Mouse (Mus musculus): Measurements from ENCODE around the gene Gm11099.

The Gm11099 gene

DNA sequence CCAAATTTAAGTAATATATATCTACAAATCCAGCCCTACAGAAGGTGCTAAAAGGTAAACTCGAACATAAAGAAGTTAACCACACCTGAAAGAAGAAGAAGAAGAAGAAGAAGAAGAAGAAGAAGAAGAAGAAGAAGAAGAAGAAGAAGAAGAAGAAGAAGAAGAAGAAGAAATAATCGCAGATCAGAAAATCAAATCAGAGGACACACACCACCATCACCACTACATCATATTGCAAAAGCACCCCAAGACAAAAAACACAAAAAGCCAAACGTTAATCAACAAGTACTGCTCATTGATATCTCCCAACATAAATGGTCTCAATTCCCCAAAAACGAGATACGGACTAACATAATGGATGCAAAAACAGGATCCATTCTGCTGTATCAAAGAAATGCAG, at the start of gene Gm11099:
Gene Gm11099 (plus strand): TSS at position 301 of the 400 bp plus-strand sequence.
- no peak for DNase-seq (ENCODE audit: low spot score)

DNA sequence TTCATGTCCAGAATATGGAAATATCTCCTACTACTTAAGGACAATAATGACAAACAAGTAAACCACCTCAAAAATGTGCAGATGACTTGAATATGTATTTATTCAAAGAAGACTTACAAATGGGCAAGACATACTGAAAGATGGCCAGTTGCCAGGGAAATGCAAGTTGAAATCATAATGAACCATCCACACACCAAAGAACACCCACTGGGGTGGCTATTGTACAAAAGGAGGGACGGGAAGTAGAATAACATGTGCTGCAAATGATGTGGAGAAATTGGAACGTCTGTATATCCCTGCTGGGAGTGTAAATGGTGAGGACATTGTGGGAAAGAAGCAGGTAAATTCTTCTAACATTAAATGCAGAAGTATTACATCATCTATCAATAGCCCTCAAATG, 46.3 kb upstream of the Gm11099 start:
- no peak for DNase-seq (ENCODE audit: low spot score)

DNA sequence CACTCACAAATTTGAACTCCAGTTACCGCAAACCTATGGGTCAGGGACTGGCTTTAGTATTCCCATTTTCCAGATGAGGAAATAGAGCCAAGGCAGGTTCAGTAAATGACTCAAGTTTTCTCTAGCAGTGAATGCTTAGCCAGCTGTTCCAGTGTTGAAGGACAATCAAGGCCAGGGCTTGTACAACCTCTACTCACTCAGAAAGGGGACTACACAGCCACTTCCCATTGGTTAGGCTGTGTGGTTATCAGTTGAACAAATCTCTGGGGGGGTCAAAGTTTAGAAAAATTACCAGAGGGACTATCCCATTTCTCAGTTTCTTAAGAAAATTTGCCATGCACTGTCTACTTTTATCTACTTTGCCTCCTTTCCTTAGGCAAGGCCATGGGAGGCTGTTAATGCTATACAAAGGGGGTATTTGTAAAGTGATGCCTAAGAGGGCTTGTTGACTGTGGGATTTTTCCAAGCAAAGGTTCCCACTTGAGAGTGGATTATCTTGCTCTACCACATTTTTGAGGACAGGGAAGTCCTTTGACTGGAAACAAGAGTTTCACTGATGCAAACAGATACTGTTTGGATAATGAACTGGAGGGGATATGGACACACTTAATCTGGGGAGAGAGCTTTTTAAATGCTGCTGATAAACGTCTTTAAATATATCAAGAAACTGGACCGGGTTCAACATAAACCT, 30.2 kb upstream of the Gm11099 start:
- DNase-seq (ENCODE audit: low spot score), result peak; percentile 87

DNA sequence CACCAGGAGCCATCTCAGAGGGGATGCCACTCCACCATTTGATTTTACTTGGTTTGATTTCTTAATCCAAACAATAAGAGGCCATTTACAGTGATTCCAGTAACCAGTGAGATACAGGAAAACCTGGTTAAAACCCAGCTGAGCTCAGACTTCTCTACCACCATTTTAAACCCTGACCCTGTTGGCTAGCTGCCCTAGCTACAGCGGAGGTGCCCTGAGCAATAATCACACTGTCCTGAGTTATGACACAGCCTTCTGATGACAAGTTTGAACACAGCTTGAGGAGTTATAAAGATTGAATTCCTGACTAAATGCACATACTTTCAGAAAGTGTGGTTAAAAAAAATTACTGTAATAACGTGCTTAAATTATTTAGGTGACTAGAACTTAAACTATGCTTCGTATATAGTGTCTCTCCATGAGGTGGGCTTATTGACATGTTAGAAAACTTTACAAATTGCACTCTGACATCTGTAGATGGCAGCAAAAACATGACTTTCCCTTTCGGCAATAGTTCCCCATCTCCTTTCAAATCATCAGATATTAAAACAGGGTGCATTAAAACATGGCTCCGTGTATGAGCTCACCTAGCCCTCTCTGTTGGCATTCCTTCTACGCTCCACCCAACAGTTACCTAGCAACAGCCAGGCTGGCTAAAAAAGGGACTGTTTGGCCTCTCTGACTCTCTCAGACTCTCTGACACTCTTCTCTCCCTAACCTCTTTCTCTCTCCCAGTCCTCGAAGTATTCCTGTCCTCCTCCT, 29.1 kb upstream of the Gm11099 start:
- DNase-seq (ENCODE audit: low spot score), result peak; percentile 73

DNA sequence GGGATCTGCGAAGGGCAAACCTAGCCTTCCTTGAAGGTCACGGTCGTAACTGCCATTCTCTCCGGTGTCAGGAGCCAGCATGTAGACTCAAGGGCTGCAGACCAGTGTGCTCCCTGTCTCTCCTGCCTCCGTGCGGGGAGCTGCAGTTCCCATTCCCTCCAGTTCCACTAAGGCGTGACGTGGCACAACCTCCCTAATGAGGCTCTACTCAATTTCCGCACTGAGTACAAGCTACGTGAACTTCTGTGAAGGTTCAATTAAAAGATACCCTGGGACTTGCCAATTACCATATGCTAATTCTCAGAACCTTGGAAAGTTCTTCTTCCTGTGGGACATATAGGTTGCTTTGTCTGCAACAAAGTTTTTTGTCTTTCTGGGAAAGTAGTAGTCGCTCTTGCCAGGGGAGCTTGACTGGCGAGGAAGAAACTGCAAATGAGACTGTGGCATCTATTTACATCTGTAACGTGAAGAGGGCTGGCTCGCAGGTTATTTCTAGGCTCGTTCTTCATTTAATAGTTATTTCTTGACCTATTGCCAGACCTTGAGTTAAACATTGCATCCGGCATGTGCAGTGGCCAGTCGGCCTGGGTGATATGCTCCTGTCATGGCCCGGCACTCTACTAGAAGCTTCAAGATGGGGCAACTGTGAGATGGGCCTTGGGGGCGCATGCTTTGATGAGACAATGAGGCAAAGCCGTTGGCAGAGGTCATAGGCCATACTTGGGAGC, 26.8 kb upstream of the Gm11099 start:
- no peak for DNase-seq (ENCODE audit: low spot score)

DNA sequence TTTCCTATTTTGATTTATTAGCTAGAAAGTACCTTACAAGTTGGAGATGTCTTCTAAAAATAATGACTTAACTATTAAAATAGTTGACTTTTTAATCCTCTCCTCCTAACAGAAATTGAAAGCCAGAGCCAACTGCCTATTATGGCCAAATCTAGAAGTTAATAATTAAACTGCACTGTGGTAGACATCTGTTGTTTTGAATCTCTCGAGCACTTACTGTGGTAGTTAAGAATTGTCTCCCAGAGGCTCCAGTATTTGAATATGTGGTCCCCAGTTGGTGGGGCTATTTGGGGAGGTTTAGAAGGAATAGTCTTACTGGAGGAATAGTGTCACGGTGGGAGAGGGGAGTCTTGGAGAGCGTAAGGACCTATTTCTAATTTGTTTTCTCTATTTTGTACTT, 18.2 kb upstream of the Gm11099 start:
- no peak for DNase-seq (ENCODE audit: low spot score)

DNA sequence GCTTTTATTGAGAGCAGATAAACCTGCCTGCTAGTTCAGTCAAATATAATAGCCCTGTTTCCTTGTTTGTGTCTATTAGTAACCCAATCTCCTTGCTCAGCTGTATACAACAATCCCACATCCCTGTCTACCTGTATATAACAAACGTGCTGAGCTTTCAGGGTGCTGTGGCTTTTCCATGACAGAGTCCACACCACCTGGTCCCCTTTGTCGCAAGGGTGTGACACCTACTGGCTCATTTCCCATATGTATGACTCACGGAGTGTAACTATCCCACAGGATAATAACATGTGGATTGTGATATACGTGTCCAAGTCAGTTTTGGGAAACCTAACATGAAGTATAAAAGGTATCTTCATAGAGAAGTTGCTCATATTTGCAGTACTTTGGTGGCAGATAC, 16.8 kb upstream of the Gm11099 start:
- no peak for DNase-seq (ENCODE audit: low spot score)

DNA sequence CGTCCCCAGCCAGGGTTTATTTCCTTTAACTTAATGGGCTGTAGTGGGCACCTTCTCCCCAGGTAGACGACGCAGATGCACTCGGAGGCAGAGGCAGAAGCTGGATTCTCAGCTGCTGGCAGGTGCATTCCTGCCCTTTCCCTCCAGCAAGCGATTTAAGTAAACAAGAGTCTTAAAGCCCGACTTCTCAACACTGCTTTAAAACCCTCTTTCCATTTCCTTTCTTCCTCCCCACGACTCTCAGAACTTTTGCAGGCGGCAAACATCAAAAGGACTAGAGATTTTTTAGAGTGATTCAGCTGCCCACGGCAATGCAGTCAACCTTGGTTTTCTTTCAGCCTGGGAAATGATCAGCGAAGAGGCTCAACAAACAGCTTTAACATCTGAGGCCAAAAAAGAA, 14.7 kb upstream of the Gm11099 start:
- DNase-seq (ENCODE audit: low spot score), result peak; percentile 18

DNA sequence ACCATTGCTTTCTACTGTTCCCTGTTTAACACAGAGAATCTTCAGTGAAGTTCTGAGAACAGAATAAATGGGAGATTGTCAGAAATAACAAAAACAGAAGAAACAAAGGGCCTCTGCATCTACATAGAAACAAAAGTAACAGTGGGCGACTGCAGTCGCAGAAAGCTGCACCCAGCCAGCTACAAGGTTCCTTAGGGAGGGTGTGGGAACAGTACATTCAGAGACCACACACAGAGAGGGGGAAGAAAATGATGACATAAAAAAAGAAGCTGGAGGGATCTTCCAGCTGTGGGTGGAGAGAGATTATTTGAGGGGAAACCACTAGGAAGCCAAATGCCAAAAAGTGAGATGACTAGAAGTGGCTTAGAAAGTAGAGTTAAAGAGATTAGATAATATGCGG, 20.6 kb downstream of the Gm11099 start:
- no peak for DNase-seq (ENCODE audit: low spot score)

DNA sequence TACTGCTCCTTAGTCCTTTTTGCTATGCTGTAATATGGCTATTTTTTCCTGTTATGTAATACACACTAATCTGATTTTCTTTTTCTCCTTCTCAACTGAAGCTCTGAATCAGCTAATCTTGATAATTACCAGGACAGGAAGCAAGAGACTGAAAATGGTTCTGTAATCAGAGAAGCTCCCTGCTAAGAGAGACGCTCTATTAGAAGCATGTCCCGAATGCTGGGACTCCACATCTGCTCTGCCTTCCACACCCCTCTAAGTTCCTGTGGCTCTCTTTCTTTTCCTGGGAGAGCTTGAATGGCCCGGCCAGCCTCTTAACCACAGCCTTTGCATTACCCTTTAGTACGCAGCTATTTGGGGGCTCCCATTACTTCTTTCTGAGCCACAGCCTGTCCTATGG, 45.8 kb downstream of the Gm11099 start:
- DNase-seq (ENCODE audit: low spot score), result no peak

DNA sequence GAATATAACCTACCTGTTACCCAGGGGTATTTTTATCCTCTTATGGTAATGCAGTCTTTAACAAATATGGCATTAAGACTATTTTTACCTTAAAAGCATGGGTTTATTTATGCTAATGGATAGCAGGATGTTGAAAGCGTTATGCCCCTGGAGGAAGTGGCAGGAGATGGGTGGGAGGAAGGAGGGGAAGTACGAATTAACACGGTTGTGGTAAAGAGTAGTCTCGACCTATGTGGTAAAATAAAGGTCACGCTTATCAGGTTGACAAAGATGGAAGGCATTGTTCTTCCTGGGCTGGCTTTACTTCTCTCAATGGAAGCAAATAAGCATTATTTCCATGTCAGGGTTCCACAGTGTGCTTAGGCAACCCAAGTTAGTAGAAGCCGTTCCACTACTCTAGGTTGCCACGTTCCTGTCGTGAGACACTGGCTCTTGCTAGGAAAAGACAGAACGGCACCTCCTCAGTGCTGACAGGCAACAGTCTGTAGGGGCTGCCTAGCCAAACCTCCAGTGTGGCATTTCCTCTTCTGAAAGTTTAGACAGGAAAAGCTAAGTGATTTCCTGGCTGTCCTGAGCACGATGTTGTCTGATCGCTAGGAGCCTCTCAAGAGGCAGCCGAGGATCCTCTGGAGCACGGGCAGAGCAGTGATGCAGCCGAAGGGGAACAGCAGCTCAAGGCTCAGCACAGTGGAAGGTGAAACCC, 47.7 kb downstream of the Gm11099 start:
- peak; percentile 8 for DNase-seq (ENCODE audit: low spot score)

DNA sequence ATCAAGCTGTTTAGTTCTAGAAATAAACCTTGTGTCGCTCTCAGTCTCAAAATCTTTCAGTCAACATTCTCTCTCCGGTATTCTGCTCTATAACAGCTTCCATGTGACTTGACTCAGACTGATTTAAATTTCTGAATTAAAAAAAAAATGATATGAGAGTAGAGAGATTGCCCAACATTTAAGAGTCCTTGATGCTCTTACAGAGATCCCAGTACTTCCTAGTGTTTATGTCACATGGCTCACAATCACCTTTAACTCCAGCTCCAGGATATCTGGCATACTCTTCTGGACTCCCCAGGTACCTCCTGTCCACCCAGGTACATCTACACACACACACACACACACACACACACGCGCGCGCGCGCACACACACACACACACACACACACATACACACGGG, 53.1 kb downstream of the Gm11099 start:
- DNase-seq (ENCODE audit: low spot score), result peak; percentile 3

DNA sequence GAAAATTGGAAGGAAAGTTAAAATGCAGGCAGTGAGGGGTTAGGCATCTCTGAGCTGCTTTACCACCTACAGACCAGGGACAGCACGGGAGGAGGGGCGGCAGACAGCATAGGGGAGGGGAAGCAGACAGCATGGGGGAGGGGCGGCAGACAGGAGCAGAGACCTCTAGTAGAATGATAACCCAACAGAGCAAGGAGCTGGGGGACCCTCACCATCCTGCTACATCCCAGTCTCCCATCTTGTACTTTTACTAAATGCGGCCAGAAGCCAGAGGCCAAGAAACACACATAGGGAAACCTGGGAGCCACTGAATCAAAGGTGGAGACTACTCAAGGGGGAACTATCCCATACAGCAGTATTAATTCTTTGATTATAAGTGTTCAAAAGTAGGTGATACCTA, 59.1 kb downstream of the Gm11099 start:
- DNase-seq (ENCODE audit: low spot score), result no peak

DNA sequence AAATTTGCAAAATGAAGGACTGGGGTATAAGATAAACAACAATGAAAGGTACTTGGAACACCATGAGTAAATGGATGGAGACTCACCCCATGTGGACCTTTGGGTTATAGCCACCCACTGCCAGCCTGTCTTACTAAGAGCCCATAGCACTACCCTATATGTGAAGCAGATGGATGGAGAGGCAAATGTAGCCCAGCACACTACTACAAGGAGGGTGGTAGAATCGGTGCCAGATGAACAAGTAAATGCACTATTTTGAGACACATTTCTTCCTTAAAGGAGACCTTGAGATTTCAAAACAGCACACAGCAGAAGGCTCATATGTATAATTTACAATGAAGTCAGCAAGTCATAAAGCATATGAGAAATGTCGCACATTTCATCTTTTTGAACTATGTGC, 66.3 kb downstream of the Gm11099 start:
- DNase-seq (ENCODE audit: low spot score), result no peak

DNA sequence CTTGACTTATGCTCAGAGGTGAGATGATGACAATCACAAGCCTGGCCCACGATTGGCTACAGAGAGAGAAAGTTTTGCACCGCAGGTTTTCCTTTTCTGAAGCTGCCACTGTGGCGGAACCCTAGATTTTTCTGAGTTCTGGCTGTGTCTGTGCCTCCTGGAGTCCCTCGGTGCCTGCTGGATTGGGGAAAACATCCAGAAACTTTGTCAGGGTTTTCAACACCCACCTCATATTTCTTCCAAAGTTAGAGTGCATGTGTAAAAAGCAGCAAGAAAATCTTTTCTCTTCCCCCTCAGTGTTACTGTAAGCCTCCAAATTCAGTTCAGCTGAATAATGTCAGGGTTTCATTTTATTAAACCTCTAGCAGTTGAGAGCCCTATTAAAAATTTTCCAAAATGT, 82.1 kb downstream of the Gm11099 start:
- DNase-seq (ENCODE audit: low spot score), result no peak

DNA sequence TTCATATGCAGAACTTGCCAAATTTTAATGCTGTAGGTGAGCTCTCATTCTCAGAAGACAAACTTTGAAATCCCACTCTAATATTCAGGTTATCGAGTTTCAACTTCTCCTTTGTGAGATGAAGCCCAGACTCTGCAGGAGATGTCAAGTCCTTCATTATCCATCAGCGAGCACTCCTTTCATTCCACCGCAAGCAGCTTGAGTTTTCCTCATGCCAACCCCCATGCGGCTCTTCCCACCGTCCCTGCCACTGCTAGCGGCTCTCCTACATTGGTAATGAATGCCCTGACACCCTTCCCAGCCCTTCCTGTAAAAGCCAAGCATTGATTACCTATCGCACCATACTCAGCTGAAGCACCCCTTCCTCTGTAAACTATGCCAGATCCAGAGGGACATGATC, 89.6 kb downstream of the Gm11099 start:
- DNase-seq (ENCODE audit: low spot score), result no peak

DNA sequence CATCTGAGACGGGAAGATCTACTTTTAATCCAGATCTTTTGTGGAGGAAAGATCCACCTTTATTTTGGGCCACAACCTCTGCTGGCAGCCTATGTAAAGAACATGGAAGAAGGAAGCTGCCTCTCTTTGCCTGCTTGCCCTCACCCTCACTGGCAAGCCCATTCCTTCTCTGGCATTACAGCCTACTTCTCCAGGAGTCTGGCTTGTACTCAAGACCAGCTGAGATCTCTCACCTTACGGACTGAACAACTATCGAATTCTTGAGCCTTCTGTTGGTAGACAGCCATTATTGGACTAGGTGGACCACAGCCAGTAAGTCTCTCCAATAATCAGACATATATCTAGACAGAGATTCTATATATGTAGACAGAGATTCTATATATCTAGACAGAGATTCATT, 92.9 kb downstream of the Gm11099 start:
- no peak for DNase-seq (ENCODE audit: low spot score)

DNA sequence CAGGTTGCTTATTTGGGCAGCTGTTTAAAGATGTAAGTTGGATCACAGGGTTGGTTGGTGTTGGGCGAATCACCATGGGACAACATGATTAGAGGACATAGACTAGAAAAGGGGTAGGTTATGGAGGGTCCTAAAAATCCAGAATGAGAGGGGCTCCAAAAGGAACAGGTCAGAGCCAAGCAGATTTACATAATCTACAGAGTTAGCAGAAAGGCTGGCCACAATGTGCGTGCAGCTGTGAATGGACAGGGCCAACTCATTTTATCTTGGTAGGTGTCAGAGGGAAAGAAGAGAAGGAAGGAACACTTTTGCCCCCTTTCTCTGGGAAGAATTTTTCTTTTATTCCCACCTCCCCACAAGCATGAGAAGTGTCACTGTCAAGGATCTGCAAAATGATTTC, 97.1 kb downstream of the Gm11099 start:
- no peak for DNase-seq (ENCODE audit: low spot score)

DNA sequence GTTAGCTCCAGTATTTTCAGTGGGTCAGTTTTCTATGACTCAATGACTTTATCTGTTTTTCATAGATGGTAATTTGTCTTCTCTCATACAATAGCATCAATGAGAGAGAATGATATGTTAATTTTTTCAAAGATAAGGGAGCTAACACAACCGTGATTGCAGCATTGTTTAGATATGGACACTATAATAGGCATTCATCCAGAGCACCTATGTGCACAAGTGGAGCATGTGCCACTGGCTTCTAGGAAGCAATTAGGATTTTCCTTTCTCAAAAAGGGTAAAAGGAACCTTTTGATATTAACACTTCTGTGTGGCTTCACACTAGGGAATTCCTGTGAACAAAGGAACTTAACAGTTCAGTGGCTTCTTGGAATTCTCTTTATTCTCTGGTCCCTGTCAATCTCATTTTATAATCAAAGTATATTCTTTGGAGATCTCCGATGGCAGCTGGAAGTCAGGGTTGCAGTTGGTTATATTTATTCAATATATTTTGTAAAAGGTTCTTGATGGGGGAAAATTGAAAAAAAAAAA, 97.6 kb downstream of the Gm11099 start:
- DNase-seq (ENCODE audit: low spot score), result no peak
